Mouse (Mus musculus): ENCODE results near the gene Lrch4. TPM values are rescaled to one million over a fixed set of nuclear protein-coding genes. Genes with fewer than 3 reads are reported as not detected.
"Not testable (repeated sequence)": the region's sequence is repeated elsewhere in the genome, so short reads cannot be mapped to it uniquely, and the experiment has no call there.

Gene Lrch4
- polyA plus RNA-seq, 1 experiment from 2014 or later = 42.6 TPM

DNA sequence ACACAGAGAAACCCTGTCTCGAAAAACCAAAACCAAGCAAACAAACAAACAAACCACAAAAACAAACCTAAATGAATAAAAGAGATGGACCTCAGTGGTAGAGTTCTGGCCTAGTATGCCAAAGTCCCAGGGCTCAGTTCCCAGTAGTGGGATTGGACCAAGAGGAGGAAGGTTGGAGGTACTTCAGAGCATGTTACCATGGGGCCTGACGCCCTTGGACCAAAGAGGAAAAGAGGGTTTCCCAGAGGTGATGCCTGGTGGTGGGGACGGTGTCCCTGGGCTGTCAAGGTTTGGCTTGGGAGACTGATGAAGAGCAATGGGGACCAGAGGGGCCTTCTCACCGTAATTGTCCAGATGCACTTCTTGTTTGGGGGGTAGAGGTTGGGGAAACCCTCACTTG, 18.9 kb upstream of the Lrch4 start:
- peak overlapping the region; percentile 96 for H3K27ac ChIP-seq (ENCODE audit: low read length)
- H3K4me1 ChIP-seq (replicated peaks; ENCODE audit: control insufficient read depth, insufficient read depth, low read length) = peaks cover 36% of the 10 kb centered on the region
- H3K9ac ChIP-seq (ENCODE audit: low read length) = peak overlapping the region; percentile 67
- 44% methylated on average over 4 of the region's 4 CpGs for WGBS
- H3K9me3 ChIP-seq (ENCODE audit: control insufficient read depth, low read length) = no peaks in the 10 kb centered on the region
- H3K36me3 ChIP-seq (ENCODE audit: control insufficient read depth, insufficient read depth, low read length) = no peaks in the 10 kb centered on the region; the same call in 1 of the 2 replicates
- 0 out of 2 replicates have a peak, but pooled peaks have one; percentile 0 for ATAC-seq (ENCODE audit: low read depth)
- H3K4me2 ChIP-seq (ENCODE audit: low read depth, low read length) = peak overlapping the region; percentile 61
- peak overlapping the region; percentile 48 for H3K4me3 ChIP-seq (ENCODE audit: low read length)
- no peaks in the 10 kb centered on the region for H3K27me3 ChIP-seq (ENCODE audit: control insufficient read depth, insufficient read depth, low read depth, low read length)

DNA sequence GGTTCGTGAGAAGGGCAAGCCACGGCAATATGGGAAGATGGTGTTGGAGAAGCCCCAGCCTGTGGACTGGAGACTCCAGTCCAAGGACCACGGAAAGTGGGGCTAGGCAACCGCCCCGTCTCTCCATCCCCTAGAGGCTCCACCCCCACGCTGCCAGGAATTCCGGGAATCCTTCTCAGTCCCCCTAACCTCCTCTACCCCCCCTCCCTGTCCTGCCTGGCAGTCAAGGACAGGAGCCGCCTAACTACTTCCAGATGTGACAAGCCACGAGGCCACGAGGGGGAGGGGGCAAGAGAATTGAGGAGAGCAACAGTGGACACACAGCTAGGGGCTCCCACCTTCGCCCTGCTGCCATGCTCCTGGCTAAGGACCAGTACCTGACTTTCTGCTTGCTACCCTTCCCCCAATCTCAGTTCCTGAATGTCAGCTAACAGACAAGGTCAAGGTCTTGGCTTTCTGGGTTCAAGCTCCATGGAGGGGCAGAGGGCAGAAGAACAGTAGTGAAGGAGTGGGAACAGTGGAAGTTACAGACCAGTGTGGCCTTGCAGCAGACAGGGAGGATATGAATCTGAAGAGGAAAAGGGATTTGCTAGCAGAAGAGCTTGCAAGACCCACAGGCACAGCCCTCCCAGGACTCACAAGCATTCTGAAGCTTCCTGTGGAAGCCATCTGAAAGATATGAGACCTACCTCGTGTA, 18.2 kb upstream of the Lrch4 start:
- Histone ChIP-seq H3K36me3 (ENCODE audit: control insufficient read depth, insufficient read depth, low read length) (no peaks in the 10 kb centered on the region; the same call in 1 of the 2 replicates), H3K9me3 (ENCODE audit: control insufficient read depth, low read length) (no peaks in the 10 kb centered on the region), H3K9ac (ENCODE audit: low read length) (peak overlapping the region; percentile 67), H3K4me3 (ENCODE audit: low read length) (peak overlapping the region; percentile 48), H3K4me1 (replicated peaks; ENCODE audit: control insufficient read depth, insufficient read depth, low read length) (peaks cover 36% of the 10 kb centered on the region), H3K4me2 (ENCODE audit: low read depth, low read length) (peak overlapping the region; percentile 61), H3K27ac (ENCODE audit: low read length) (peak overlapping the region; percentile 96), H3K27me3 (ENCODE audit: control insufficient read depth, insufficient read depth, low read depth, low read length) (no peaks in the 10 kb centered on the region)
- WGBS = 8% methylated on average over 12 of the region's 12 CpGs
- ATAC-seq (ENCODE audit: low read depth) = peak; percentile 86

DNA sequence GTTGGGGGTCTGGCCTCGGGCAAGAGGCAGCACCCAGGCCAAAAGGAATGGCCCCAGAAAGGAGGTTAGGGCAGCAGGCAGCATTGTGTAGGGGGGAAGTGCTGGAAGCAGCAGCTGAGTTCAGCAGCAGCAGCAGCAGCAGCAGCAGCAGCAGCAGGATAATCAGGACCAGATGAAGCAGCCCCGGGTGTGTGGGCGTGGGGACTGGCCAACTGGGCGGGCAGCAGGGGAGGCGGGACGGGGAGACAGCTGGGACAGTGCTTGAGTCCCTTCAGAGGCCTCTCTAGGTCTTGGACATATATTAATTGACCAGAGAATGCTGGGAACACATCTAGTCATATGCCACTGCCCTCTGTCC, 17.7 kb upstream of the Lrch4 start:
- no peaks in the 10 kb centered on the region for H3K9me3 ChIP-seq (ENCODE audit: control insufficient read depth, low read length)
- H3K4me3 ChIP-seq (ENCODE audit: low read length) = peak overlapping the region; percentile 48
- H3K36me3 ChIP-seq (ENCODE audit: control insufficient read depth, insufficient read depth, low read length) = no peaks in the 10 kb centered on the region; the same call in 1 of the 2 replicates
- H3K27me3 ChIP-seq (ENCODE audit: control insufficient read depth, insufficient read depth, low read depth, low read length) = no peaks in the 10 kb centered on the region
- peaks cover 36% of the 10 kb centered on the region for H3K4me1 ChIP-seq (replicated peaks; ENCODE audit: control insufficient read depth, insufficient read depth, low read length)
- 11% methylated on average over 6 of the region's 6 CpGs for WGBS
- peak overlapping the region; percentile 67 for H3K9ac ChIP-seq (ENCODE audit: low read length)
- peak overlapping the region; percentile 61 for H3K4me2 ChIP-seq (ENCODE audit: low read depth, low read length)
- peak overlapping the region; percentile 96 for H3K27ac ChIP-seq (ENCODE audit: low read length)
- peak; percentile 82 for ATAC-seq (ENCODE audit: low read depth)

DNA sequence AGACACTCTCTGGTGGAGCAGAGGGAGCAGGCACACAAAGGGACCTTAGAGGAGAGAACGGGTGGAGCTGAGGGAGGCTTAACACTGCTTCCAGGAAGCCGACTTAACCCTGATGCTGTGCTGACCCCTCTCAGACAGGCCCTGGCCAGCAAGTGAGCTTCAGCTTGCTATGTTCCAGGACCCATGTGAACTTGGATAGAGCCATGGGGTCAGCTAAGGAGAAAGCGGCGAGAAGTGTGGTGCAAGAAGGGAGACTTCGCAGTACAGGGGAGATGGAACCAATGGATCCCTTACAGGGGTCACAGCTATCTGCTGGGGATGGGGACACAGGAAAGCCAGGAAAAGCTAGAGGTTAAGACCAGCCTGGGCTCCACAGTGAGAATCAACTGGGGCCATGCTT, 15.8 kb upstream of the Lrch4 start:
- no peaks in the 10 kb centered on the region for H3K27me3 ChIP-seq (ENCODE audit: control insufficient read depth, insufficient read depth, low read depth, low read length)
- no peak overlapping the region for H3K27ac ChIP-seq (ENCODE audit: low read length)
- no peak overlapping the region for H3K4me2 ChIP-seq (ENCODE audit: low read depth, low read length)
- H3K36me3 ChIP-seq (ENCODE audit: control insufficient read depth, insufficient read depth, low read length) = no peaks in the 10 kb centered on the region
- no peak for ATAC-seq (ENCODE audit: low read depth)
- H3K9me3 ChIP-seq (ENCODE audit: control insufficient read depth, low read length) = no peaks in the 10 kb centered on the region
- H3K4me1 ChIP-seq (replicated peaks; ENCODE audit: control insufficient read depth, insufficient read depth, low read length) = peaks cover 34% of the 10 kb centered on the region
- no peak overlapping the region; the same call in 1 of the 2 replicates for H3K9ac ChIP-seq (ENCODE audit: low read length)
- no peak overlapping the region for H3K4me3 ChIP-seq (ENCODE audit: low read length)
- 70% methylated on average over 5 of the region's 5 CpGs for whole genome bisulfite sequencing

- Histone ChIP-seq H3K9ac (ENCODE audit: low read length) (peak within 1 kb of the TSS; percentile 46), H3K4me1 (replicated peaks; ENCODE audit: control insufficient read depth, insufficient read depth, low read length) (peaks cover 29% of the 10 kb centered on the region), H3K27me3 (ENCODE audit: control insufficient read depth, insufficient read depth, low read depth, low read length) (no peaks in the 10 kb centered on the region), H3K4me2 (ENCODE audit: low read depth, low read length) (no peak within 1 kb of the TSS), H3K27ac (ENCODE audit: low read length) (no peak within 1 kb of the TSS), H3K36me3 (ENCODE audit: control insufficient read depth, insufficient read depth, low read length) (no peaks in the 10 kb centered on the region), H3K9me3 (ENCODE audit: control insufficient read depth, low read length) (no peaks in the 10 kb centered on the region), H3K4me3 (ENCODE audit: low read length) (no peak within 1 kb of the TSS)
- WGBS = 53% methylated on average over 11 of the region's 11 CpGs
- ATAC-seq (ENCODE audit: low read depth) = no peak
These were observed 15.4 kb upstream of the Lrch4 start, which contains the start of gene Pcolce for GRCm38 (mm10) chr5:137613550-137613949. Pcolce (minus strand) TSS chr5:137613784.

DNA sequence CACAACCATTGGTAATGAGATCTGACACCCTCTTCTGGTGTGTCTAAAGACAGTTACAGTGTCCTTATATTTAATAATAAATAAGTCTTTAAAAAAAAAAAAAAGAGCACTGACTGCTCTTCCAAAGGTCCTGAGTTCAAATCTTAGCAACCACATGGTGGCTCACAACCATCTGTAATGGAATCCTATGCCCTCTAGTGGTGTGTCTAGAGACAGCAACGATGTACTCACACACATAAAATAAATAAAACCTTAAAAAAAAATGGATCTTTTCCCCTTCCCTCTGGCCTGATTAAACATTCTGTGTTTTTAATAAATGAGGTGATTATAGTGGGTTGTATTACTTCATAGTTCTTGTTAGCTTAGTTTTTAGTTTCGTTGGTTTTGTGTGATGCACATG, 14.0 kb upstream of the Lrch4 start:
- H3K4me2 ChIP-seq (ENCODE audit: low read depth, low read length); ATAC-seq (ENCODE audit: low read depth); H3K36me3 ChIP-seq (ENCODE audit: control insufficient read depth, insufficient read depth, low read length); H3K9me3 ChIP-seq (ENCODE audit: control insufficient read depth, low read length); H3K9ac ChIP-seq (ENCODE audit: low read length); H3K27ac ChIP-seq (ENCODE audit: low read length); H3K27me3 ChIP-seq (ENCODE audit: control insufficient read depth, insufficient read depth, low read depth, low read length); H3K4me3 ChIP-seq (ENCODE audit: low read length): not testable (repeated sequence)
- 82% methylated on average over 2 of the region's 2 CpGs for WGBS
- H3K4me1 ChIP-seq (replicated peaks; ENCODE audit: control insufficient read depth, insufficient read depth, low read length) = peaks cover 19% of the 10 kb centered on the region

DNA sequence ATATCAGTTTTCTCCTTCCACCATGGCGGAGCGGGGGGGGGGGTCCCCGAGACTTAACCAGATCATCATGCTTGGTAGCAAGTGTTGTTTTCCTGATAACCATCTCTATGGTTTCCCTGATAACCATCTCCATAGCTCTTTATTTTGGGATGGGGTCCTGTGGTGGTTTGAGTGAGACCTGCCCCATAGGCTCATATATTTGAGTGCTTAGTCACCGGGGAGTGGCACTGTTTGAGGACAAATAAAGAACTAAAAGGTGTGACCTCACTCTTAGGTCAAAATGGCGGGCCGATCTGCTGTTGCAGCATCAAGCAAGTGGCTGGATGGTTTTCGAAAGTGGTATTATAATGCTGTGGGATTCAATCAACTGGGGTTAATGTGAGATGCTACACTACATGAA, 13.6 kb upstream of the Lrch4 start:
- Histone ChIP-seq H3K4me2 (ENCODE audit: low read depth, low read length) (no peak overlapping the region), H3K27me3 (ENCODE audit: control insufficient read depth, insufficient read depth, low read depth, low read length) (no peaks in the 10 kb centered on the region), H3K36me3 (ENCODE audit: control insufficient read depth, insufficient read depth, low read length) (no peaks in the 10 kb centered on the region), H3K4me3 (ENCODE audit: low read length) (no peak overlapping the region), H3K27ac (ENCODE audit: low read length) (no peak overlapping the region), H3K4me1 (replicated peaks; ENCODE audit: control insufficient read depth, insufficient read depth, low read length) (peaks cover 15% of the 10 kb centered on the region), H3K9me3 (ENCODE audit: control insufficient read depth, low read length) (no peaks in the 10 kb centered on the region), H3K9ac (ENCODE audit: low read length) (no peak overlapping the region)
- WGBS = 74% methylated on average over 7 of the region's 7 CpGs
- no peak for ATAC-seq (ENCODE audit: low read depth)

GRCm38 (mm10) chr5:137623937-137624530, 4.9 kb upstream of the Lrch4 start:
- H3K4me3 ChIP-seq (ENCODE audit: low read length) = no peak overlapping the region
- H3K4me2 ChIP-seq (ENCODE audit: low read depth, low read length) = no peak overlapping the region
- ATAC-seq (ENCODE audit: low read depth) = no peak
- no peak overlapping the region for H3K27ac ChIP-seq (ENCODE audit: low read length)
- H3K9ac ChIP-seq (ENCODE audit: low read length) = no peak overlapping the region
- H3K36me3 ChIP-seq (ENCODE audit: control insufficient read depth, insufficient read depth, low read length) = no peaks in the 10 kb centered on the region
- no peaks in the 10 kb centered on the region for H3K27me3 ChIP-seq (ENCODE audit: control insufficient read depth, insufficient read depth, low read depth, low read length)
- H3K4me1 ChIP-seq (replicated peaks; ENCODE audit: control insufficient read depth, insufficient read depth, low read length) = peaks cover 3% of the 10 kb centered on the region; the same call in 1 of the 2 replicates
- no peaks in the 10 kb centered on the region for H3K9me3 ChIP-seq (ENCODE audit: control insufficient read depth, low read length)
- WGBS = 73% methylated on average over 11 of the region's 11 CpGs

DNA sequence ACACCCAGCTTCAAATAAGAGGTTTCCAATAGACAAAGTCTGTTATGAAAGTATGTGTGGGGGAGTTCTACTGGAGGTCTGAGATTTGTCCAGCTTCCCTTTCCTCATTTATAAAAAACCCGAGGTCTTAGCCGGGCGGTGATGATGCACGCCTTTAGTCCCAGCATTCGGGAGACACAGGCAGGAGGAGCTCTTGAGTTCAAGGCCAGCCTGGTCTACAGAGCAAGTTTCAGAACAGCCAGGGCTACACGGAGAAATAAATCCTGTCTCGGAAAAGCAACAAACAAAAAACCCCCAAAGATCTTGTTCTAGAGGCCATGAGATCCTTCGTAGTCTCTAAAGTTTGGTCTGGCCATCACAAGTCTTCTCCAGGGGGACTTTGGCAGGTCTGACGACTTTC, 930 bp upstream of the Lrch4 start:
- Histone ChIP-seq H3K4me1 (replicated peaks; ENCODE audit: control insufficient read depth, insufficient read depth, low read length) (peaks cover 30% of the 10 kb centered on the region), H3K9ac (ENCODE audit: low read length) (peak overlapping the region; percentile 74), H3K27ac (ENCODE audit: low read length) (peak overlapping the region; percentile 90), H3K4me2 (ENCODE audit: low read depth, low read length) (peak overlapping the region; percentile 71), H3K4me3 (ENCODE audit: low read length) (peak overlapping the region; percentile 67), H3K36me3 (ENCODE audit: control insufficient read depth, insufficient read depth, low read length) (no peaks in the 10 kb centered on the region), H3K9me3 (ENCODE audit: control insufficient read depth, low read length) (no peaks in the 10 kb centered on the region), H3K27me3 (ENCODE audit: control insufficient read depth, insufficient read depth, low read depth, low read length) (no peaks in the 10 kb centered on the region)
- ATAC-seq (ENCODE audit: low read depth) = no peak
- WGBS = 2% methylated on average over 9 of the region's 9 CpGs

All from lung, embryonic 16.5 days (tissue).